Mouse (Mus musculus): ENCODE data around the gene Clgn.

Gene Clgn

DNA sequence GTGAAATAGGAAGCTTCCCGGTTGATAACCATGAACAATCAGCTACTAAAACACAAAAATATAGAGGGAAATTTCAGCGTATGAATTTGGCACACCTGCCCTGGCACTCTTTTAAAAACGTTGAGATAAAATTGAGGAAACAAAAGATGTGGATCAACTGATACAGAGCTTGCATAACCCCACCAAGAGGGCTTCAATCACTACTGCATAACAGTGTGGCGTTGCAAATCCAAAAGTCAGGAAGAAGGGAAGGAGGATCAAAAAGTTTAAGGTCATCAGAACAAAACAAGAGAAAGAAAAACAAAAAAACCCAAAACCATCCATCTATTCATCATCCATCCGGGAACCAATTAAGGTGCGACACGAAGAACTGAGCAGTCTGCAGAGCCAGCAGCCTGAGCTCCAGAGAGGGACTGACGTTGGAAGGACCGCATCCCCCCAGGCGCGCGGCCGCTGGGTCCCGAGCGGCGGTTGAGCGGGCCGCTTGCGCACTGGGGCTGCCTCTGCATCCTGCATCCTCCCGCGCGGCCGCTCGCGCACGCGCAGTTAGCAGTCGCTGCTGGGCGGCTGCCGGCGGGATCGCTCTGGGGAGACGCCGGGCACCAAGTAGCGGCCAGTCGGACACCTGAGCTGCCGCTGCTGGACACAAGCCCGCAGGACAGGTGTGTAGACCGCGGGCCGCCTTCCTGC lies at the start of gene Clgn:
Gene Clgn (plus strand): TSS at position 552 of the 690 bp plus-strand sequence.
- peak; percentile 65 to 80 for DNase-seq (ENCODE audit: low spot score in 2 of 2)

GRCm38 (mm10) chr8:83342076-83342475 lies 47.6 kb upstream of the Clgn start:
- DNase-seq (ENCODE audit: low spot score in 2 of 2): no peak

DNA sequence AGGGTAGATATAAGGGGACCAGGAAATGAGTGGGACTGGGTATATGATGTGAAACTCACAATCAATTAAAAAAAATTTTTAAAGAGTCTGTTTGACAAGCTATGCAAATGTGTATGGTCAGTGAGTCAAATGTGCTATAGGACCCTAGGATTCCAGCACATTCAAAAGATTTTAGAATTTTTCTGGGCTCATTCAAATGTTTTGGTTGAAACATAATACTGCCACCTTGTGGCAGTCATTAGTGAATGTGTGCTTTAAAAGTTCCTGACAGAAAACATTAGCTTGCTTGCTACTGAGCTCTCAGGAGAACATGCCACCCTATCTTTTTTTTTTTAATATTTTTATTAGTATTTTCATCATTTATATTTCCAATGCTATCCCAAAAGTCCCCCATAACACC lies 47.0 kb upstream of the Clgn start:
- no peak for DNase-seq (ENCODE audit: low spot score in 2 of 2)

DNA sequence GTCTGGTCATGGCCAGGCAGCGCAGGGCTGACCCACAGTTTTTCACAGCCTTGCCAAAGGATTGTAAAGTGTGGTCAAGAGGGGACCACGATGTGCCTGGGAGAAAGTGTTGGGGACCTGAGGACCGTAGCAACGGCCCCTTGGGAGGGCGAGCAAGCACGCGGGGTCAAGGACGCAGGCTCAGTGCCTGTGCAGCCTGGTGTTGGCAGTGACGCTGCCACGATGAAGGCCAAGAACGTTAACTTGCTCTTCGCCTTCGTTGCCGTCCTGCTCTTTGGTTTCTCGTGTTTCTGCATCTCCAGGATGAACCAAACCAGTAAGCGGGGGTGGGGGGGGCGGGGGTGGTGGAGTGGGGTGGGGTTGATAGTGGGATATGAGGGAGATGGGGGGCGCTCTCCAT lies 41.4 kb upstream of the Clgn start, which contains the start of gene Mgat4d:
Gene Mgat4d (plus strand): TSS at position 209 of the 400 bp plus-strand sequence.
- no peak for DNase-seq (ENCODE audit: low spot score in 2 of 2)

- DNase-seq (ENCODE audit: low spot score in 2 of 2): no peak
Measured at GRCm38 (mm10) chr8:83351315-83351714, 38.4 kb upstream of the Clgn start.

GRCm38 (mm10) chr8:83363156-83363769 lies 26.4 kb upstream of the Clgn start:
- DNase-seq (ENCODE audit: low spot score in 2 of 2): no peak

- DNase-seq (ENCODE audit: low spot score in 2 of 2): no peak
Measured at GRCm38 (mm10) chr8:83377231-83377630, 12.4 kb upstream of the Clgn start.

DNA sequence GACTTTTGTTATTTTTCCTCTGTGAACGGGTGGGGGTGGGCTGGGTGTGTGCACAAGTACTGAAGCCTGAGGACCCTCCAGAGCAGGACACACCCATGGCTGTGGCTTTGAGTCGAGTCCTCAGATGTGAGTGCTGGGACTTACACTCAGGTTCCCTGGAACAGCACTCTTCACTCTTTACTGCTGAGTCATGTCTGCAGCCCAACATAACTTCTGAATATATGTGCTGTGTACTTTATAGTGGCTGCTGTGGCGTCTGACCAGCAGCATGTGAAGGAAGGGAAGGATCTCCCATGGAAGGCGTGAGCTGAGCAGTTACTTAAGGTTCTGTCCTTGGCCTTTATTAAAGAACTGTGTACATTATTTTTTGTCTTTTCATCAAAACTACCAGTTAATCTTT lies 9.5 kb upstream of the Clgn start:
- DNase-seq (ENCODE audit: low spot score in 2 of 2): no peak

DNA sequence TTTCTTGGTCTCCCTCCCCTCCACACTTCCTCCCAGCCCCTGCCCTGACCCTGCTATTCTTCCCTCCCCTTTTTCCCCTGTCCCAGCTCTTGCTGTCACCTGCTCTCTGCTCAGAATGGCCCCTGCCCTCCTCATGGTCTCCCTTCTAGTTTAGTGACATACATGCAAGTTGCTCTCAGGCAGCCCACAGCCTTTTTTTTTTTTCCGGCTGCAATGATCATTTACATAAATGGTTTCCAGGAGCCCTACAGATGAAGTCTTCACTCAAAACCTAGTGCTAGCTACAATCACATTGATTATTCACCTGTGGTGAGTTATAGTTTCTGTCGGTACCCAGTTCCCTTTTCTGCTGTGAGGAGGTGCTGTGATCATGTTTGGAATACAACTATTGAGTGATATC lies 8.7 kb upstream of the Clgn start:
- DNase-seq (ENCODE audit: low spot score in 2 of 2): no peak

DNA sequence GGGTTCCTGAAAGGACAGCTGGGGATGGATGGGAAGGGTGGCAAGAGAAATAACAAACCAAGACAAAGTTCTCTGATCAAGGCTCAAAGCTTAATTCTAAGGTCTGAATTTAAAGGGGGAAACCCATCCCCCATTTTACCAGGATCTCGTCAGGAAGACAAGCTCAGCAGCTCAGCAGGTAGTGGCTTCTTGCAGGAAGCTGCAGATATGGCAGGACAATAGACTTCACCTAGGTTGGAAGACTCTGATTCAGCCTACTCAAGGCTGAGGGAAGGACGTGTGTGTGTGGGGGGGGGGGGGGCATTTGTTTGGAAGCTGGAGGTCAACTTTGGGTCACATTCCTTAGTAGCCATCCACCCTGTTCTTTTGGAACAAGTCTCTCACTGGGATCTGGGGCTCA lies 6.8 kb upstream of the Clgn start:
- no peak for DNase-seq (ENCODE audit: low spot score in 2 of 2)

DNA sequence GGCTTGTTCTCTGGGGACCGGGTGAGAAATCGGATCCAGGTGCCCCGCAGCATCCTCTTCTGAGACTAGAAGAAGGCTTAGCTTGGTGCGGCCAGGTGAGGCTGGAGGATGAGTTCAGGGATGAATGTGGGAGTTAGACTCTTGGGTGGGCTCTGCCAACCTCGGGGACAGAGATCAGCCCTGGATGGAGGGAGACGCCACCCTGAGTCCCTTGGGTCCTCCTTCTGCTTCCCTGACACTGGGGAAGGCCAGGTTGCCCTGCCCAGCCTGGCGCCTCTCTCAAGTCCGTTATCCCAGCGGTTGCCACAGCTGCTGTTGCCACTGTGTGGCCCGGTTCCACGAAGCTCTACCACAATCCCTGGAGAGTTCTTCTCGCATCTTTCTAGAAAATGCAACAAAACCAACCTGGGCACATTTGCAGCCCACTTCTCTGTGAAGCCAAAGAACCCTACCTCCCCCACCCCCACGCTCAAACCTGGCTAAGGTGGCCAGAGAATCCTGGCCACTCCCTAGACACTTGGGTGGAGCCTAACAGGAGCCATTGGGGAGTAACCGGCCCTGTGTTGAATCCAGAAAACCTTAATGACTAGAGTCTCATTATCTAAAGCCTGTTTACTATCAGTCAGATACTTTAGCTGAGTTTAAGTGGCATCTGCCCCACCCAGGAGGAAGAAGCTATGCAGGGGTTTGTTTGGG lies 487 bp downstream of the Clgn start:
- no peak for DNase-seq (ENCODE audit: low spot score in 2 of 2)

DNA sequence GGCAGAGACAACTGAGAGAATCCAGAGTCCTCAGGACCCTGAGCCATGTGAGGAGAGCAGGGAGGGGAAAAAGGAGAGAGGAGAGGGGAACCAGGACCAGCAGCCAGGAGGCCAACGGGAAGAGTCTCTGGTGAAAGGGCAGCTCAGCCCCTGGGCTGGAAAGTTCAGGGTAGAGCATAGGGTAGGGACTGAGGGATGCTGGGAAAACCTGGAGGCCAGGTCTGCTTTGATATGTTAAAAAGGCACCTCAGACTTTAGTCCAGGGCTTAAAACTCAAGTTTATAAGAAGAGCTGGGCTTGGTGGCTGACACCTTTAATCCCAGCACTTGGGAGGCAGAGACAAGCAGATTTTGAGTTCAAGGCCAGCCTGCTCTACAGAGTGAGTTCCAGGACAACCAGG lies 2.9 kb downstream of the Clgn start:
- DNase-seq (ENCODE audit: low spot score in 2 of 2): no peak

DNA sequence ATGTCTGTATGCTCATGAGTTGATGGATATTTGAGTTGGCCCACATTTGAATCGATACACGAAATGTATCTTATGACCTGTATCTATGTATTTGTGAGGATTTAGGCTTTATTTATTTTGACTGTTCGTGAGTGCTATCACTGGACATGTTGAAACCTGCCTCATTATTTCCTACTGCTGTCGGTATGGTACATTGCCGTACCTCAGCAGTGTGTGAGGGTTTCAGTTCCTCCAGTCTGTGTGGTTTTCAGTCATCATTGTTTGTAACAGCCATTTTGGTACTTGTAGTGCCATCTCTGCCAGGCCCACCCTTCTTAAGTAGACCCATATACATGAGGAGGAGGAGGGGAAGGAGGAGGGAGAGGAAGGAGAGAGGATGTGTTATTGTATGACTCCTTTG lies 4.7 kb downstream of the Clgn start:
- no peak for DNase-seq (ENCODE audit: low spot score in 2 of 2)

- DNase-seq (ENCODE audit: low spot score in 2 of 2): no peak
Measured at GRCm38 (mm10) chr8:83396680-83397079, 7.0 kb downstream of the Clgn start.

- no peak for DNase-seq (ENCODE audit: low spot score in 2 of 2)
Measured at GRCm38 (mm10) chr8:83397726-83398125, 8.1 kb downstream of the Clgn start.

DNA sequence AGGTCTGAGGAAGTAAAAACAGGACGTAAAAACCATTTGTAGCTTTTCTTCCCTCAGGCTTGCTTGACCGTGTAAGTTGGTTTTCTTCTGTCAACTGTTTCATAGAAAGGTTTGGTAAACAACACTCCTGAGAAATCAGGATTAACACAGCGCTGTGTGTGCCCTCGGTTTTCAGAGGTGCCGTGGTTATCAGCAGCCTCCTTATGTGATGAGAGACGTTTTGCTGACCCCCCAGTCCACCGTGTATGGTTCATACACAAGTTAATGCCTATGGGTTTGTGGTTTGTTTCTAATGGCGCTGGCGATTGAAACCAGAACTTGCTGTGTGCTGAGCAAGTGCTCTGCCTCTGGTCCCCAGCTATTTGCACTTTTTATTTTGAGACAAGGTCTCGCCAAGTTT lies 15.9 kb downstream of the Clgn start:
- DNase-seq (ENCODE audit: low spot score in 2 of 2): no peak

- no peak for DNase-seq (ENCODE audit: low spot score in 2 of 2)
Measured at GRCm38 (mm10) chr8:83406836-83407235, 17.2 kb downstream of the Clgn start.

- DNase-seq (ENCODE audit: low spot score in 2 of 2): no peak
Measured at GRCm38 (mm10) chr8:83408496-83408895, 18.8 kb downstream of the Clgn start.

- no peak for DNase-seq (ENCODE audit: low spot score in 2 of 2)
Measured at GRCm38 (mm10) chr8:83416878-83417277, 27.2 kb downstream of the Clgn start.

DNA sequence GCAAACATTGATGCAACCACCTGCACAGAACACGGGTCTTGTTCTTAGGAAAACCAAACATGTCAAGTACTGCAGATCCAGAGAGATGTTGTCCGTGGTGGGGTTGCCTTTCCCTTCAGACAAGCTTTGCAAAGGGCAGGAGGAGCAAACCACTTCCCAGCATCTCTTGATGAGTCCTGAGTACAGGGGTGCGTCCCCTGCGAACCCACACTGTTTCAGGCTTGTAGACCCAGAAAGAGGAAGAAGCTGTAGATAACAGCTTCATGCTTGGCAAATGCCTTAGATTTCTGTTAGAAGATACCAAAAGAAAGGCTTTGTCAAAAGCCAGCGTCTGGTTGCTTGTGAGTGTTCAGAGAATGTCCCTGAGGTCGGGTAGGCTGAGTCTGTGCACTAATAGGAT lies 28.3 kb downstream of the Clgn start:
- no peak for DNase-seq (ENCODE audit: low spot score in 2 of 2)

- no peak for DNase-seq (ENCODE audit: low spot score in 2 of 2)
Measured at GRCm38 (mm10) chr8:83418805-83419516, 29.3 kb downstream of the Clgn start.

- DNase-seq (ENCODE audit: low spot score in 2 of 2): no peak
Measured at GRCm38 (mm10) chr8:83421354-83421753, 31.7 kb downstream of the Clgn start.
